8 mouse cellular contexts compared by ENCODE assay signal in the genomic region with DNA sequence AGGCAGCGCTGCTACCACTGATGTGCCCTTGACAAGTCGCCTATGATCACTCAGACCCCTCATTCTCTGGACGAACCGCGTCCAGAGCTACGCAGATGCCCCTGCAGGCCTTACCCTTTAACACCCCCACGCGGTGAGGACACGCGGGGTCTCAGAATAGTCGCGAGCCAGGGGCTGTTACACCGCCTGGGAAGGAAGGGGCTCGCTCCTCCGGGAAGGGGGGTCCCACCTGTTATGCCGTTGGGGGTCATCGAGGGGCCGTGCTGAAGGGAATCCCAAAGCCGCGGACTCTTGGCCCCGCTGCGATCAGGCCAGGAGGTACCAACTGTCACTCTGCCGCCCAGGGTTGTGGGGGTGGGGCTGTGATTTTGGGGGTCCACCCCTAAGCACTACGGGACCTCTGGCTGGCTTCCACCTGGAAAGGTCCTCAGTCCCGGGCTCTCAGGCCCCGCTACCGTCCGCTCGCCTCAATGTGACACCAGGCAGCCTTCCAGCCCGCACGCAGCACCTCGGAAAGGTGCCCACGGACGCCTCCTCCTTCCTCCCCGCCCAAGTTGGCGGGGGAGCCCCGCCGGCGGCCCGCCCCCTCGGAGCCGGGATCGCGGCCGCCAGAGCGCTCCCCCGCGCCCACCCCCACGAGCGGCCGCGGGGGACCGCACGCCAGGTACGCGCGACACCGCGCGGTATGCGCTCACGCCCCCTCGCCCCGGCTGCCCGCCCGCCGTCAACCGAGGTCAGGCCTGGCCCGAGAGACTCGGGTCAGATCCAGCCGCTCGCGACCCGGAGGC. TPM values are rescaled to one million over a fixed set of nuclear protein-coding genes. Genes with fewer than 3 reads are reported as not detected.
DNase-seq lines count a peak whose midpoint lies in the region; ATAC-seq lines count a peak whose summit lies in the region.

No protein-coding gene starts in this region.

- 1% methylated on average over 58 of the region's 74 CpGs for WGBS in hindbrain, embryonic 16.5 days

- peak overlapping the region; percentile 97 for H3K4me3 ChIP-seq in megakaryocyte, embryonic 14.5 days (replicated peaks)
- peak overlapping the region; percentile 68 for H3K4me3 ChIP-seq in hindbrain, embryonic 16.5 days (ENCODE audit: low read length)

- peak; percentile 88 for DNase-seq in cerebellum, adult 9-11 months
- DNase-seq in gastrocnemius, postnatal 10 days, result peak; percentile 80
- peak; percentile 37 to 78 for DNase-seq in left cerebral cortex, postnatal 10 days (ENCODE audit: extremely low spot score in 1 of 2, low spot score in 2 of 2)
- peak; percentile 36 for DNase-seq in mesoderm, embryonic 11.5 days (ENCODE audit: low read depth, low spot score)
- DNase-seq in skeletal muscle tissue, adult 2 months (ENCODE audit: low read depth, low spot score), result peak; percentile 77

- intact Hi-C loops in left cerebral cortex, postnatal 10 days (cut with DNase I), result loop anchor here (5.0 to 10.0 kb wide), 4 partner anchors 40 to 413 kb away; partner anchors contain the start of gene Minpp1

- peaks cover 73% of the 10 kb centered on the region for H3K4me1 ChIP-seq in megakaryocyte, embryonic 14.5 days
- peaks cover 16% of the 10 kb centered on the region for H3K4me1 ChIP-seq in hindbrain, embryonic 16.5 days (ENCODE audit: control insufficient read depth, insufficient read depth, low read depth, low read length)

- no peaks in the 10 kb centered on the region for H3K9me3 ChIP-seq in megakaryocyte, embryonic 14.5 days
- no peaks in the 10 kb centered on the region for H3K9me3 ChIP-seq in hindbrain, embryonic 16.5 days (ENCODE audit: control insufficient read depth, low read length)

- no peaks in the 10 kb centered on the region for H3K27me3 ChIP-seq in megakaryocyte, embryonic 14.5 days (replicated peaks)
- H3K27me3 ChIP-seq in hindbrain, embryonic 16.5 days (replicated peaks; ENCODE audit: control insufficient read depth, insufficient read depth, low read length), result no peaks in the 10 kb centered on the region

- peaks cover 9% of the 10 kb centered on the region for H3K36me3 ChIP-seq in megakaryocyte, embryonic 14.5 days (replicated peaks; ENCODE audit: low read length)
- H3K36me3 ChIP-seq in hindbrain, embryonic 16.5 days (ENCODE audit: control insufficient read depth, insufficient read depth, low read length), result no peaks in the 10 kb centered on the region

- H3K9ac ChIP-seq in hindbrain, embryonic 16.5 days (ENCODE audit: low read depth, low read length), result peak overlapping the region; percentile 89

- peak overlapping the region; percentile 85 for H3K4me2 ChIP-seq in hindbrain, embryonic 16.5 days (ENCODE audit: low read length)

- no peak for ATAC-seq in megakaryocyte, adult 5-6 weeks (ENCODE audit: poor library complexity, severe bottlenecking)
- ATAC-seq in hindbrain, embryonic 16.5 days, result peak; percentile 37

- peak overlapping the region; percentile 97 for H3K27ac ChIP-seq in hindbrain, embryonic 16.5 days (ENCODE audit: low read depth, low read length)

RNA-seq across cellular contexts. Expression of gene Sgms1, which starts 1.9 kb away (rescaled TPM):
- 6.8 and 10.8 TPM in 2 replicates for polyA plus RNA-seq in megakaryocyte, embryonic 14.5 days (2012; ENCODE audit: insufficient read depth, low replicate concordance)
- 45.4 and 48.3 TPM in 2 replicates for total RNA-seq in megakaryocyte, adult 5-6 weeks (2015)
- 44.9 and 69.6 TPM in 2 replicates for total RNA-seq in megakaryocyte, adult 5-6 weeks (2017)
- 10 to 100 TPM; 51.0 to 52.7 TPM for total RNA-seq in gastrocnemius, postnatal 10 days (2021)
- 21.7 and 22.9 TPM in 2 replicates for polyA plus RNA-seq in hindbrain, embryonic 16.5 days (2015; fragmentation: Nextera tagmentation; extraction: Ambion mirVana)
- total RNA-seq in left cerebral cortex, postnatal 10 days (2021), result 10 to 100 TPM; 30.5 to 37.3 TPM

Comparison
In these comparisons a context has a peak if more than half of its experiments do, and no peak if none do; other contexts are left out.
1. DNase-seq: peak in every context shown above with its lines; median percentile 88 in cerebellum, adult 9-11 months; 80 in gastrocnemius, postnatal 10 days; 77 in skeletal muscle tissue, adult 2 months; 58 in left cerebral cortex, postnatal 10 days; 36 in mesoderm, embryonic 11.5 days.